ENCODE assay signal across 9 mouse cellular contexts in the genomic region with DNA sequence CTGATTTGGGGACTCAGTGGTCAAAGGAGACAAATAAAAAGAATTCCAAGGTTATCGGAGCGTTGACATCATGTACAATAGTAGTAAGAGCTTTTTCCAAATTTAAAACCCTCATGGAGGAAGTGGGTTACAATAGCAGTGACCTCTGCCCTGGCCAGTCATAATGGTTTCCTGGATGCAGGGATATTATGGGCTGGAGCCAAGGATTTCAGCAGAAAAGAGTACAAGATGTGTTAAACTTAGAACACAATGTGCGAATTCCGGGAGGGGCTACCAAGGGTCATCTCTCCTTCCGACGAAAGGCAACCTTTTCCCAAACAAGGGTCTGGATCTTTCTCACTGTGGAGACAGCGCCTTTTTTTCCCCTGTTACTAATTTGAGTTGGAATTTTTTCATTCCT.
A peak's percentile ranks its signal among the peaks of the same experiment; 100 is the strongest.
DNase-seq lines count a peak whose midpoint lies in the region; ATAC-seq lines count a peak whose summit lies in the region.
"Had no signal": no experiment of that assay in that cellular context is flagged by ENCODE, and none has a peak within 500 bp of the region (broad histone marks: within the 10 kb centered on the region; RNA-seq: fewer than 3 reads in every experiment).

No protein-coding gene starts in this region.

- no peak for ATAC-seq in activated CD4-positive, CD25-positive, alpha-beta regulatory T cell, adult 4 months
- ATAC-seq: intestine, embryonic 16.5 days had no signal

- intact Hi-C loops in gastrocnemius, postnatal 14 days (cut with DNase I; ENCODE audit: low total_unique reads) = no loop called here
- intact Hi-C loops in heart, postnatal 25 days (cut with DNase I) = loop anchor here (2.0 kb wide), 1 partner anchor 102 kb away; no protein-coding TSS in a partner anchor

- DNase-seq in gastrocnemius, postnatal 14 days = peak; percentile 11
- no peak for DNase-seq in gastrocnemius, postnatal 10 days
- peak; percentile 71 for DNase-seq in adrenal gland, adult 2 months
- DNase-seq in heart, postnatal 25 days (ENCODE audit: low spot score) = peak; percentile 52
- peak; percentile 63 to 73 for DNase-seq in kidney, postnatal 4 days
- DNase-seq in yolk sac, embryonic 10.5 days (ENCODE audit: low spot score) = no peak
- no peak for DNase-seq in B cell, adult 2 months

Comparison
In these comparisons a context has a peak if more than half of its experiments do, and no peak if none do; other contexts are left out.
1. DNase-seq: peak in gastrocnemius, postnatal 14 days (single experiment), adrenal gland, adult 2 months (single experiment), heart, postnatal 25 days (single experiment) and kidney, postnatal 4 days (2 of 2); none in gastrocnemius, postnatal 10 days (single experiment), yolk sac, embryonic 10.5 days (single experiment) and B cell, adult 2 months (0 of 2).